Mouse (Mus musculus): ENCODE data around the gene Idh2. TPM values are rescaled to one million over a fixed set of nuclear protein-coding genes. Genes with fewer than 3 reads are reported as not detected.
"Not testable (repeated sequence)": the region's sequence is repeated elsewhere in the genome, so short reads cannot be mapped to it uniquely, and the experiment has no call there.

The Idh2 gene
- polyA plus RNA-seq, 1 experiment from 2014 or later = 158 TPM

DNA sequence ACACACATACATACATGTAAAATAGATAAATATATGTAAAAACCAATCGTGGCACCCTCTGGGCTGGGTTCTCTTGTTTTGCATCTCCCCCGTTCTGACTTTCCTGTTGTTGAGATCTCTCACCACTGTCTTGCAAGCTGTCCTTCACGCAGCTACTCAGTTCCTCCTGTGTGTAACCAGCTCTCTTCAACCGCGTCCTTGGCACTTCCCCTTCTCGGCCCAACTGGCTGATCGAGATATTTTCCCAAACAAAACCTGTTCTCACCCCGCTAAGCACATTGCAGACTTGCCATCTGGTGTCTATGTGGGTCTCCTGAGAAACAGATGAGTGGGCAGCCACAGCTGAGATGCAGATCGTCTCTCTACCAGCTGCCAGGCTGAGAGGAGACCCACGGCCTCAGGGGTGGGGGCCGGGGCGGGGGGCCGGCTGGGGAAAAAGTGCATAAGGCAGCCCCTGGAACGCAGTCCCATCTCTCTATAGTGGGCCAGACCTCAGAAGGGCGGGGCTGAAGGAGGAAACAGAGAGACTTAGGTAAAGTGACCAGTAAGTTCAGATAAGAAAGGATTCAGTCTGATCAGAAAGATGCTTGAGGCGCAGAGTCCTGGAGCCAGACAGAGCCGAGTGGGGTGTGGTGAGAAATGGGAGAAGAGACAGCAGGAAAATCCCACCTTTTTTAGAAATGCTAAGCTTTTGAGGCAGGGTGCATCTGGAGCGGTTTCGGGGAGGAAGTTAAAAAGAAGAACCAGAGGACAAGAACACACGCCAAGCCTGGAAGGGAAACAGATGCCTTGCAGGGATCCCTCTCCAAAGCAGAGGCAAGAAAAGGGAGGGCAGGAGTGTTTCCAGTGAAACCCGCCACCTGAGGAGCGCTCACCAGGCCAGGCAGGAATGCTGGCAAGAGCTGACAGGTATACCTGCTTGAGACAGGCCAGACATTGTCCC lies 28.4 kb upstream of the Idh2 start:
- Histone ChIP-seq H3K9me3 (replicated peaks) (no peaks in the 10 kb centered on the region), H3K27ac (peak overlapping the region; percentile 91), H3K36me3 (no peaks in the 10 kb centered on the region), H3K27me3 (replicated peaks) (no peaks in the 10 kb centered on the region), H3K4me1 (peaks cover 69% of the 10 kb centered on the region), H3K9ac (peak overlapping the region; percentile 9), H3K4me2 (peak overlapping the region; percentile 37), H3K4me3 (no peak overlapping the region)
- WGBS (ENCODE audit: insufficient replicate concordance) = 12% methylated on average over 22 of the region's 22 CpGs
- ATAC-seq = no peak

DNA sequence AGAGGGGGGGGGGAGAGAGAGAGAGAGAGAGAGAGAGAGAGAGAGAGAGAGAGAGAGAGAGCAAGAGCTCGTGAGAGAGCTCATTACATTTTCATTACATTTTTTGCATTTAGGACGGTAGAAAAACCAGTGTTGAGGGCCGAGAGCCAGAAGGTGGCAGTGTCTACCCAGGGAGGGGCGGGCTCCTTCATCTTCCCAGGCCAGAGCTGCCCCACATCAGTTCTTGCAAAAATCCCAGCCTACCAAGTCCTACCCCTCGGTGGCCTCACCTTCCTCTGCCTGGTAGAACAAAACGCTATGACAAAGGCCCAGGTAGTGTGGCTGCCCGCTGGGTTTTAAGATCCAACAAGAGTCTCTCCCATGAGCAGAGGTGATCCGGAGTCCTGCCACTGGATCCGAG lies 25.6 kb upstream of the Idh2 start:
- Histone ChIP-seq H3K9me3 (replicated peaks) (peaks cover 14% of the 10 kb centered on the region), H3K27me3 (replicated peaks) (no peaks in the 10 kb centered on the region), H3K4me3 (no peak overlapping the region), H3K36me3 (no peaks in the 10 kb centered on the region), H3K4me2 (no peak overlapping the region), H3K4me1 (peaks cover 43% of the 10 kb centered on the region), H3K27ac (no peak overlapping the region), H3K9ac (no peak overlapping the region)
- peak; percentile 31; the same call in 1 of the 2 replicates for ATAC-seq
- WGBS (ENCODE audit: insufficient replicate concordance) = 21% methylated on average over 9 of the region's 9 CpGs

DNA sequence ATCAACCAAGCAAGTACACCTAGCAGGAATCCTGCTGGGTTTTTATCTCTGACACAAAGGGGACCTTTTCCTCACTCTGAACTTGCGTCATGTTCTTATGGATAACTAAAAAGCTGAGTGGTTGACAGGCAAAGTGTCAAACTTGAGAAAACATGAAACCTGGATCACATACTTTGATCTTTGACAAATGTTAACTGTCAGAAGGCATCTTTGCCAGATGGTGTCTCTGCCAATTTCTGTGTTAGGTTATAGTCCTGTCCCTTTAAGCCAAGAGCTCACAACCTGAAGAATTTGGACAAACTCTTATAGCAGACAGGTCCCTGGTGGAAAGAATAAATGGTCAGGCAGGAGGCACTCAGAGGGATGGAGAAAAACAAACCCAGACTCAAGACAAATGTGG lies 23.2 kb upstream of the Idh2 start:
- H3K27me3 ChIP-seq (replicated peaks) = no peaks in the 10 kb centered on the region
- peaks cover 14% of the 10 kb centered on the region for H3K9me3 ChIP-seq (replicated peaks)
- H3K9ac ChIP-seq = no peak overlapping the region
- 69% methylated on average over 1 of the region's 1 CpGs for WGBS (ENCODE audit: insufficient replicate concordance)
- no peak overlapping the region for H3K4me2 ChIP-seq
- H3K27ac ChIP-seq = no peak overlapping the region
- peaks cover 29% of the 10 kb centered on the region for H3K4me1 ChIP-seq
- no peaks in the 10 kb centered on the region for H3K36me3 ChIP-seq
- H3K4me3 ChIP-seq = no peak overlapping the region
- ATAC-seq = no peak

DNA sequence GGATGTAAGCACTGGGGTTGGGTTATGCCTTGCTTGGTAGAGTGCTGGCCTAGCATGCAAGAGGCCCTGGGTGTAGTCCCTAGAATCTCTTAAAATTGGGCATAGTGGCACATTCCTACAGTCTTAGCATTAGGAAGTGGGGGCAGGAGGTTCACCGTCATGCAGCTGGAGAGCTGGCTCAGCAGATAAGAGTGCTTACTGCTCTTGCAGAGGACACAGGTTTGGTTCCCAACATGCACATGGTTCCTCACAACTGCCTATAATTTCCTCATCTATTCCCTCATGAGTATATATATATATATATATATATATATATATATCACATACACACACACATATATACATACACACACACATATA lies 20.0 kb upstream of the Idh2 start:
- Histone ChIP-seq H3K4me3 (no peak overlapping the region), H3K27me3 (replicated peaks) (no peaks in the 10 kb centered on the region), H3K4me2 (no peak overlapping the region), H3K27ac (peak overlapping the region; percentile 49), H3K9me3 (replicated peaks) (peaks cover 14% of the 10 kb centered on the region), H3K4me1 (peaks cover 22% of the 10 kb centered on the region), H3K9ac (no peak overlapping the region), H3K36me3 (no peaks in the 10 kb centered on the region)
- 15% methylated on average over 1 of the region's 1 CpGs for WGBS (ENCODE audit: insufficient replicate concordance)
- no peak; the same call in 1 of the 2 replicates for ATAC-seq

GRCm38 (mm10) chr7:80134454-80135172 lies 19.4 kb upstream of the Idh2 start:
- H3K27me3 ChIP-seq (replicated peaks) = no peaks in the 10 kb centered on the region
- no peak overlapping the region for H3K9ac ChIP-seq
- peaks cover 25% of the 10 kb centered on the region for H3K4me1 ChIP-seq
- 57% methylated on average over 8 of the region's 8 CpGs for WGBS (ENCODE audit: insufficient replicate concordance)
- H3K9me3 ChIP-seq (replicated peaks) = peaks cover 14% of the 10 kb centered on the region
- no peak for ATAC-seq
- no peak overlapping the region for H3K4me2 ChIP-seq
- no peaks in the 10 kb centered on the region for H3K36me3 ChIP-seq
- H3K27ac ChIP-seq = peak overlapping the region; percentile 49
- H3K4me3 ChIP-seq = no peak overlapping the region

GRCm38 (mm10) chr7:80132541-80132940 lies 17.3 kb upstream of the Idh2 start:
- Histone ChIP-seq H3K4me3 (no peak overlapping the region), H3K4me2 (no peak overlapping the region)
- 40% methylated on average over 9 of the region's 9 CpGs for WGBS (ENCODE audit: insufficient replicate concordance)

DNA sequence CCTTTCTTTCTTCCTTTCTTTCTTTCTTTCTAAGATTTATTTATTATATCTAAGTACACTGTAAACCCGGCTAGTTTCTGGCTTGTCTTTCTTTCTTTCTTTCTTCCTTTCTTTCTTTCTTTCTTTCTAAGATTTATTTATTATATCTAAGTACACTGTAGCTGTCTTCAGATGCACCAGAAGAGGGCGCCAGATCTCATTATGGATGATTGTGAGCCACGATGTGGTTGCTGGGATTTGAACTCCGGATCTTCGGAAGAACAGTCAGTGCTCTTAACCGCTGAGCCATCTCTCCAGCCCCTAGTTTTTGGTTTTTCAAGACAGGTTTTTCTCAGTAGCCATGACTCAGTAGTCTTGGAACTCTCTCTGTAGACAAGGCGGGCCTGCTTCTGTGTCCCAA lies 16.1 kb upstream of the Idh2 start:
- not testable (repeated sequence) for ATAC-seq; H3K4me3 ChIP-seq; H3K27me3 ChIP-seq (replicated peaks); H3K27ac ChIP-seq; H3K36me3 ChIP-seq; H3K9ac ChIP-seq; H3K9me3 ChIP-seq (replicated peaks); H3K4me2 ChIP-seq
- 50% methylated on average over 7 of the region's 7 CpGs for WGBS (ENCODE audit: insufficient replicate concordance)
- peaks cover 37% of the 10 kb centered on the region for H3K4me1 ChIP-seq

More at GRCm38 (mm10) chr7:80132541-80132940, 17.3 kb upstream of the Idh2 start:
- peaks cover 12% of the 10 kb centered on the region for H3K9me3 ChIP-seq (replicated peaks)
- peaks cover 31% of the 10 kb centered on the region for H3K4me1 ChIP-seq
- H3K36me3 ChIP-seq = no peaks in the 10 kb centered on the region
- ATAC-seq = peak; percentile 32; the same call in 1 of the 2 replicates
- H3K27ac ChIP-seq = no peak overlapping the region
- H3K9ac ChIP-seq = no peak overlapping the region
- no peaks in the 10 kb centered on the region for H3K27me3 ChIP-seq (replicated peaks)

GRCm38 (mm10) chr7:80130344-80131055 lies 15.3 kb upstream of the Idh2 start:
- peaks cover 37% of the 10 kb centered on the region for H3K4me1 ChIP-seq
- no peak overlapping the region for H3K27ac ChIP-seq
- H3K4me3 ChIP-seq = no peak overlapping the region
- ATAC-seq = no peak
- 61% methylated on average over 12 of the region's 12 CpGs for WGBS (ENCODE audit: insufficient replicate concordance)
- no peaks in the 10 kb centered on the region for H3K36me3 ChIP-seq
- H3K9ac ChIP-seq = no peak overlapping the region
- H3K4me2 ChIP-seq = no peak overlapping the region
- no peaks in the 10 kb centered on the region for H3K27me3 ChIP-seq (replicated peaks)
- no peaks in the 10 kb centered on the region for H3K9me3 ChIP-seq (replicated peaks)

- Histone ChIP-seq H3K9me3 (replicated peaks) (no peaks in the 10 kb centered on the region), H3K4me2 (no peak overlapping the region), H3K4me1 (peaks cover 27% of the 10 kb centered on the region), H3K27me3 (replicated peaks) (no peaks in the 10 kb centered on the region), H3K4me3 (no peak overlapping the region), H3K36me3 (no peaks in the 10 kb centered on the region), H3K27ac (no peak overlapping the region), H3K9ac (no peak overlapping the region)
- peak; percentile 35 for ATAC-seq
- 52% methylated on average over 4 of the region's 4 CpGs for WGBS (ENCODE audit: insufficient replicate concordance)
Measured at GRCm38 (mm10) chr7:80129278-80129677, 14.1 kb upstream of the Idh2 start.

DNA sequence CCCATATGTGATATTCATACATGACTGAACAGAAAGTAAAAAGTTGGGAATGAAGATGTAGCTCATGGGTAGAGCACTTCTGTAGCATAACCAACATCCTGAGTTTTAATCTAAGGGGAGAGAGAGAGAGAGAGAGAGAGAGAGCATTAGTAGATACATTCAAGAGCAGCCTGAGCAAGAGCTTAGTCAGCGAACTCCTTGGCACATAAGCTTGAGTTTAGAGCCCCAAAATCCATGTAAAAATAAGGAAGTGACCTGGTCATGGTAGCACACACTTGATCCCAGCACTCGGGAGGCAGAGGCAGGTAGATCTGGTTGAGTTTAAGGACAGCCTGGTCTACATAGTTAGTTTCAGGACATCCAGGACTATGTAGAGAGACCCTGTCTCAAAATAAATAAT lies 8.5 kb upstream of the Idh2 start:
- 63% methylated on average over 2 of the region's 2 CpGs for WGBS (ENCODE audit: insufficient replicate concordance)
- H3K4me2 ChIP-seq = no peak overlapping the region
- ATAC-seq = no peak
- H3K27ac ChIP-seq = no peak overlapping the region
- no peaks in the 10 kb centered on the region for H3K36me3 ChIP-seq
- H3K9me3 ChIP-seq (replicated peaks) = no peaks in the 10 kb centered on the region
- no peaks in the 10 kb centered on the region for H3K27me3 ChIP-seq (replicated peaks)
- H3K4me3 ChIP-seq = no peak overlapping the region
- H3K4me1 ChIP-seq = peaks cover 30% of the 10 kb centered on the region
- H3K9ac ChIP-seq = no peak overlapping the region

GRCm38 (mm10) chr7:80123115-80123514 lies 7.9 kb upstream of the Idh2 start:
- no peak overlapping the region for H3K9ac ChIP-seq
- no peaks in the 10 kb centered on the region for H3K36me3 ChIP-seq
- no peak overlapping the region for H3K27ac ChIP-seq
- no peak overlapping the region for H3K4me2 ChIP-seq
- no peak overlapping the region for H3K4me3 ChIP-seq
- no peaks in the 10 kb centered on the region for H3K9me3 ChIP-seq (replicated peaks)
- ATAC-seq = no peak
- no peaks in the 10 kb centered on the region for H3K27me3 ChIP-seq (replicated peaks)
- 26% methylated on average over 4 of the region's 4 CpGs for WGBS (ENCODE audit: insufficient replicate concordance)
- H3K4me1 ChIP-seq = peaks cover 30% of the 10 kb centered on the region

DNA sequence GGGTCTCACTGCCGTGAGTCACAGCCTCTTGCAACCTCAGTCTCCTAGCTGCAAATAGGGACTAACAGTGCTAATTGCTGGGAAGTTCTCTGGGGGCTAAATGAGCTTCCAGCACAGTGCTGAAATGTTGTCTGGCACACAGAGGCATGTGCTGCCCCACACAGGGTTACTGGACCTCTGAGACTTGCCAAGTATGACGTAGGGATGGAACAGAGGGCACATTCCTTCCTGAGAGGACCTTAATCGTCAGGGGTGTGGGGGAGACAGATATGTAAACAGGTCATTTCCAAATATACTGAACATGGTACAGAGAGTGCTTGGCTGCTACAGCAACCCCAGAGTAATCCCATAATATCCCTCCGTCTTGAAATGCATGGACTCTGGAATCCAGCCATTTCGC lies 5.9 kb upstream of the Idh2 start:
- Histone ChIP-seq H3K9ac (no peak overlapping the region), H3K27me3 (replicated peaks) (no peaks in the 10 kb centered on the region), H3K4me3 (no peak overlapping the region), H3K4me2 (no peak overlapping the region), H3K27ac (no peak overlapping the region), H3K4me1 (peaks cover 24% of the 10 kb centered on the region), H3K36me3 (no peaks in the 10 kb centered on the region), H3K9me3 (replicated peaks) (no peaks in the 10 kb centered on the region)
- WGBS (ENCODE audit: insufficient replicate concordance) = 63% methylated on average over 5 of the region's 5 CpGs
- ATAC-seq = no peak

All from liver, embryonic 12.5 days (tissue).